Mouse (Mus musculus): ENCODE results near the gene Zfp62. TPM values are rescaled to one million over a fixed set of nuclear protein-coding genes. Genes with fewer than 3 reads are reported as not detected.

Zfp62 gene
- polyA plus RNA-seq, 1 experiment from 2014 or later: 38.6 TPM

- H3K36me3 ChIP-seq (ENCODE audit: control insufficient read depth, insufficient read depth, low read length): peaks cover 8% of the 10 kb centered on the region; the same call in 1 of the 2 replicates
- ATAC-seq: no peak
- 96% methylated on average over 14 of the region's 14 CpGs for WGBS
- no peak overlapping the region for H3K9ac ChIP-seq (ENCODE audit: low read depth, low read length)
- H3K4me2 ChIP-seq (ENCODE audit: low read length): no peak overlapping the region
- H3K27ac ChIP-seq (ENCODE audit: low read length): no peak overlapping the region
- no peak overlapping the region for H3K4me3 ChIP-seq (ENCODE audit: low read depth, low read length)
- H3K9me3 ChIP-seq (replicated peaks; ENCODE audit: control insufficient read depth, low read length, poor library complexity, severe bottlenecking): no peaks in the 10 kb centered on the region
- no peaks in the 10 kb centered on the region for H3K4me1 ChIP-seq (ENCODE audit: control insufficient read depth, insufficient read depth, low read length)
- no peaks in the 10 kb centered on the region for H3K27me3 ChIP-seq (ENCODE audit: control insufficient read depth, insufficient read depth, low read depth, low read length)
Observed at GRCm38 (mm10) chr11:49261313-49261855, 58.3 kb downstream of the Zfp62 start.

- no peak overlapping the region for H3K27ac ChIP-seq (ENCODE audit: low read length)
- H3K9me3 ChIP-seq (replicated peaks; ENCODE audit: control insufficient read depth, low read length, poor library complexity, severe bottlenecking): no peaks in the 10 kb centered on the region
- H3K36me3 ChIP-seq (ENCODE audit: control insufficient read depth, insufficient read depth, low read length): peaks cover 8% of the 10 kb centered on the region; the same call in 1 of the 2 replicates
- WGBS: 84% methylated on average over 5 of the region's 5 CpGs
- no peak overlapping the region for H3K4me3 ChIP-seq (ENCODE audit: low read depth, low read length)
- no peak overlapping the region for H3K4me2 ChIP-seq (ENCODE audit: low read length)
- no peak overlapping the region for H3K9ac ChIP-seq (ENCODE audit: low read depth, low read length)
- ATAC-seq: no peak
- no peaks in the 10 kb centered on the region for H3K4me1 ChIP-seq (ENCODE audit: control insufficient read depth, insufficient read depth, low read length)
- no peaks in the 10 kb centered on the region for H3K27me3 ChIP-seq (ENCODE audit: control insufficient read depth, insufficient read depth, low read depth, low read length)
Observed at GRCm38 (mm10) chr11:49262286-49262685, 59.2 kb downstream of the Zfp62 start.

- Histone ChIP-seq H3K36me3 (ENCODE audit: control insufficient read depth, insufficient read depth, low read length) (peaks cover 8% of the 10 kb centered on the region; the same call in 1 of the 2 replicates), H3K4me2 (ENCODE audit: low read length) (no peak overlapping the region), H3K4me1 (ENCODE audit: control insufficient read depth, insufficient read depth, low read length) (no peaks in the 10 kb centered on the region), H3K9ac (ENCODE audit: low read depth, low read length) (no peak overlapping the region), H3K27ac (ENCODE audit: low read length) (no peak overlapping the region), H3K9me3 (replicated peaks; ENCODE audit: control insufficient read depth, low read length, poor library complexity, severe bottlenecking) (no peaks in the 10 kb centered on the region), H3K27me3 (ENCODE audit: control insufficient read depth, insufficient read depth, low read depth, low read length) (no peaks in the 10 kb centered on the region), H3K4me3 (ENCODE audit: low read depth, low read length) (no peak overlapping the region)
- WGBS: 97% methylated on average over 6 of the region's 6 CpGs
- ATAC-seq: no peak
Observed at GRCm38 (mm10) chr11:49263149-49263548, 60.1 kb downstream of the Zfp62 start.

- H3K9ac ChIP-seq (ENCODE audit: low read depth, low read length): no peak overlapping the region
- no peaks in the 10 kb centered on the region for H3K4me1 ChIP-seq (ENCODE audit: control insufficient read depth, insufficient read depth, low read length)
- peaks cover 8% of the 10 kb centered on the region; the same call in 1 of the 2 replicates for H3K36me3 ChIP-seq (ENCODE audit: control insufficient read depth, insufficient read depth, low read length)
- WGBS: 88% methylated on average over 7 of the region's 7 CpGs
- no peak overlapping the region for H3K27ac ChIP-seq (ENCODE audit: low read length)
- no peak for ATAC-seq
- H3K4me2 ChIP-seq (ENCODE audit: low read length): no peak overlapping the region
- H3K27me3 ChIP-seq (ENCODE audit: control insufficient read depth, insufficient read depth, low read depth, low read length): no peaks in the 10 kb centered on the region
- no peaks in the 10 kb centered on the region for H3K9me3 ChIP-seq (replicated peaks; ENCODE audit: control insufficient read depth, low read length, poor library complexity, severe bottlenecking)
- H3K4me3 ChIP-seq (ENCODE audit: low read depth, low read length): no peak overlapping the region
Observed at GRCm38 (mm10) chr11:49264081-49264480, 61.0 kb downstream of the Zfp62 start.

- WGBS: 72% methylated on average over 11 of the region's 11 CpGs
- no peak overlapping the region for H3K9ac ChIP-seq (ENCODE audit: low read depth, low read length)
- peaks cover 8% of the 10 kb centered on the region; the same call in 1 of the 2 replicates for H3K36me3 ChIP-seq (ENCODE audit: control insufficient read depth, insufficient read depth, low read length)
Observed at GRCm38 (mm10) chr11:49264622-49265021, 61.5 kb downstream of the Zfp62 start.

GRCm38 (mm10) chr11:49265101-49265500 is 62.0 kb downstream of the Zfp62 start:
- Histone ChIP-seq H3K4me1 (ENCODE audit: control insufficient read depth, insufficient read depth, low read length) (no peaks in the 10 kb centered on the region), H3K27me3 (ENCODE audit: control insufficient read depth, insufficient read depth, low read depth, low read length) (no peaks in the 10 kb centered on the region), H3K4me3 (ENCODE audit: low read depth, low read length) (no peak overlapping the region), H3K9me3 (replicated peaks; ENCODE audit: control insufficient read depth, low read length, poor library complexity, severe bottlenecking) (no peaks in the 10 kb centered on the region), H3K4me2 (ENCODE audit: low read length) (no peak overlapping the region), H3K36me3 (ENCODE audit: control insufficient read depth, insufficient read depth, low read length) (peaks cover 8% of the 10 kb centered on the region; the same call in 1 of the 2 replicates), H3K9ac (ENCODE audit: low read depth, low read length) (no peak overlapping the region), H3K27ac (ENCODE audit: low read length) (no peak overlapping the region)
- no peak for ATAC-seq
- 81% methylated on average over 8 of the region's 8 CpGs for WGBS

More at GRCm38 (mm10) chr11:49264622-49265021, 61.5 kb downstream of the Zfp62 start:
- Histone ChIP-seq H3K4me1 (ENCODE audit: control insufficient read depth, insufficient read depth, low read length) (no peaks in the 10 kb centered on the region), H3K27me3 (ENCODE audit: control insufficient read depth, insufficient read depth, low read depth, low read length) (no peaks in the 10 kb centered on the region), H3K27ac (ENCODE audit: low read length) (no peak overlapping the region), H3K4me2 (ENCODE audit: low read length) (no peak overlapping the region), H3K4me3 (ENCODE audit: low read depth, low read length) (no peak overlapping the region), H3K9me3 (replicated peaks; ENCODE audit: control insufficient read depth, low read length, poor library complexity, severe bottlenecking) (no peaks in the 10 kb centered on the region)
- no peak for ATAC-seq

- ATAC-seq: no peak
- no peak overlapping the region for H3K9ac ChIP-seq (ENCODE audit: low read depth, low read length)
- H3K9me3 ChIP-seq (replicated peaks; ENCODE audit: control insufficient read depth, low read length, poor library complexity, severe bottlenecking): no peaks in the 10 kb centered on the region
- no peaks in the 10 kb centered on the region for H3K27me3 ChIP-seq (ENCODE audit: control insufficient read depth, insufficient read depth, low read depth, low read length)
- H3K4me1 ChIP-seq (ENCODE audit: control insufficient read depth, insufficient read depth, low read length): no peaks in the 10 kb centered on the region
- 89% methylated on average over 6 of the region's 6 CpGs for WGBS
- H3K36me3 ChIP-seq (ENCODE audit: control insufficient read depth, insufficient read depth, low read length): peaks cover 5% of the 10 kb centered on the region; the same call in 1 of the 2 replicates
- no peak overlapping the region for H3K27ac ChIP-seq (ENCODE audit: low read length)
- no peak overlapping the region for H3K4me3 ChIP-seq (ENCODE audit: low read depth, low read length)
- no peak overlapping the region for H3K4me2 ChIP-seq (ENCODE audit: low read length)
Observed at GRCm38 (mm10) chr11:49266671-49267070, 63.6 kb downstream of the Zfp62 start.

- ATAC-seq: no peak
- Histone ChIP-seq H3K27me3 (ENCODE audit: control insufficient read depth, insufficient read depth, low read depth, low read length) (no peaks in the 10 kb centered on the region), H3K36me3 (ENCODE audit: control insufficient read depth, insufficient read depth, low read length) (no peaks in the 10 kb centered on the region; the same call in 1 of the 2 replicates), H3K4me2 (ENCODE audit: low read length) (no peak overlapping the region), H3K9me3 (replicated peaks; ENCODE audit: control insufficient read depth, low read length, poor library complexity, severe bottlenecking) (no peaks in the 10 kb centered on the region), H3K9ac (ENCODE audit: low read depth, low read length) (no peak overlapping the region), H3K4me3 (ENCODE audit: low read depth, low read length) (no peak overlapping the region), H3K4me1 (ENCODE audit: control insufficient read depth, insufficient read depth, low read length) (no peaks in the 10 kb centered on the region), H3K27ac (ENCODE audit: low read length) (no peak overlapping the region)
- WGBS: 88% methylated on average over 10 of the region's 10 CpGs
Observed at GRCm38 (mm10) chr11:49267316-49267715, 64.2 kb downstream of the Zfp62 start.

- no peak for ATAC-seq
Observed at GRCm38 (mm10) chr11:49267970-49268579, 65.0 kb downstream of the Zfp62 start.

More at GRCm38 (mm10) chr11:49267970-49268579, 65.0 kb downstream of the Zfp62 start:
- Histone ChIP-seq H3K9ac (ENCODE audit: low read depth, low read length) (no peak overlapping the region), H3K9me3 (replicated peaks; ENCODE audit: control insufficient read depth, low read length, poor library complexity, severe bottlenecking) (no peaks in the 10 kb centered on the region), H3K4me2 (ENCODE audit: low read length) (no peak overlapping the region), H3K4me3 (ENCODE audit: low read depth, low read length) (no peak overlapping the region), H3K27ac (ENCODE audit: low read length) (no peak overlapping the region), H3K36me3 (ENCODE audit: control insufficient read depth, insufficient read depth, low read length) (no peaks in the 10 kb centered on the region), H3K4me1 (ENCODE audit: control insufficient read depth, insufficient read depth, low read length) (no peaks in the 10 kb centered on the region), H3K27me3 (ENCODE audit: control insufficient read depth, insufficient read depth, low read depth, low read length) (no peaks in the 10 kb centered on the region)
- 84% methylated on average over 15 of the region's 15 CpGs for WGBS

Data from midbrain, embryonic 16.5 days (tissue).